Mouse (Mus musculus): ENCODE data around the gene Lgals3. TPM values are rescaled to one million over a fixed set of nuclear protein-coding genes. Genes with fewer than 3 reads are reported as not detected.
"Not testable (repeated sequence)": the region's sequence is repeated elsewhere in the genome, so short reads cannot be mapped to it uniquely, and the experiment has no call there.

Gene Lgals3
- 2.5 and 3.5 TPM in 2 replicates for polyA plus RNA-seq (2012; rRNA removed)

DNA sequence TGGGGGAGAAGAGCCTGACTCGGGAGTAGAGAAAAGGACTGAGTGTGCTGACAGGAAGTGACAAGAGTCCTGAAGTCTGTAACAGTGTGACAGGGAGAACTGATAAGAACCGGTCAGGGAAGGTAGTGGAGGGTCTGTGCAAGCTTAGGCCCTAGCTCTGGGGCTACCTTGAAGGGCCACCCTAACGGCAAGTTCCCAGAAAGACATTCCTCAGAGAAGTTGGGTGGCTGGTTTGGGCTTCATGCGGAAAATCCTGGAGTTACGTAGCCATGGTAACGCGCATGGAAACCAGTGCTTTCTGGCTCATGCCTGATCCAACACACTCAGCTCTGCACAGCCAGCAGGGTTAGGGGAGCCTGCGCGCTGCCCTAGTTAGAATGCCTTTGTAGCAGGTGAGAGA is at the start of gene Lgals3:
Lgals3 (plus strand) TSS at position 291 of the 400 bp plus-strand sequence.
- DNase-seq (ENCODE audit: low read depth), result peak; percentile 94
- TF ChIP-seq CTCF (IDR thresholded peaks at IDR 0.05; ENCODE audit: borderline replicate concordance, extremely low read depth, insufficient read depth, insufficient read length) (no peak), POLR2A (IDR thresholded peaks at IDR 0.05; ENCODE audit: borderline replicate concordance, extremely low read depth, insufficient read depth, insufficient read length, poor library complexity, severe bottlenecking) (no peak)

GRCm38 (mm10) chr14:47319362-47319761 is 48.2 kb upstream of the Lgals3 start:
- no peak for TF ChIP-seq POLR2A (IDR thresholded peaks at IDR 0.05; ENCODE audit: borderline replicate concordance, extremely low read depth, insufficient read depth, insufficient read length, poor library complexity, severe bottlenecking)

GRCm38 (mm10) chr14:47321581-47321980 is 46.0 kb upstream of the Lgals3 start:
- not testable (repeated sequence) for DNase-seq (ENCODE audit: low read depth)

More at GRCm38 (mm10) chr14:47319362-47319761, 48.2 kb upstream of the Lgals3 start:
- no peak for DNase-seq (ENCODE audit: low read depth)

DNA sequence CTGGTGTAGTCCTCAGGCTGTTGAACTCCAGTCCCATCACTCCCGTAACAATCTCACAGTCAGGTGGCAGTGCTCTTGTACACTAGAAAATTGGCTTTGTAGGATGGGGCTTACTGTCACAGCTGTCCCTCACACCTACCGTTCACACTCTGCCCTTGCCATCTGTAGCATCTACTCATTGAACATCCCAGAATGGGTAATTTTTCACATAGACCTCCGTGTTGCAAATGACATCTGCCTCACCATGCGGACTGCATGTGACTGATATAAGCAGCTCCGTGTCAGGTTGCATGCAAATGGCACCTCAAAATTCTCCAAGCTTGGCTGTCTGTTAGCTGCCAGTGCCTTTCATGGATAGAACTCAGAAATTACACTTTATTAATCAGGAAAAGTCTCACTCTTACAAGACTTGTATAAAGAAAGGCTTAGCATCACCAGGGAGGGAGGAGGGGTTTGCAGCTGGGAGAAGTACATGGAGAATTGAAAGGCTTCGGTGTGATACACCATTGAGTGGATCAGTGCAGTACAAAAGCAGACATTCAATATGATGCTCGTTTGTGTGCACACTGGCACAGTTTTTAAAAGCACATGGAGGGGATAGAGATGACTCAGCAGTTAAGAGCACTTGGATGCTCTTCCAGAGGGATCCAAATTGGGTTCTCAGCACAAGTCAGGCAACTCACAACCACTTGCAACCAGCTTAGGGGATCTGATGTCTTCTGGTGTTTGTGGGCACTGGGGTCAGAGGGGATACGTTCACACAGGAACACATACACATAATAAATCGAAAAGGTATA is 41.4 kb upstream of the Lgals3 start:
- DNase-seq (ENCODE audit: low read depth), result peak; percentile 76

DNA sequence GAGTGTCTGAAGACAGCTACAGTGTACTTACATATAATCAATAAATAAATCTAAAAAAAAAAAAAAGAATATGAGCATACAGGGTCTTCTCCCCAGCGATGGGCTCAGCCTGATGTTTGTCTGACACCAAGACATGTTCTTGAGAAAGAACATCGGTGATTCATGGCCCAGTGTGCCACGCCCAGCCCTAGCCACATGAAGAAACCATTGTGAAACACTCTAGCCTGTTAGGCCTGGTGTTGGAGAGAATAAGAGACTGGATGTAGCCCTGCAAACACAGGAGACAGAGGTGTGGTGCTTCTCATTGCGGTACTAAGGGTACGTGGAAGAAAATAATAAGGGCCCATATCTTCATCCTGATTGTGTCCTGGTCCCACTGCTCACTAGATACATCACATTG is 40.2 kb upstream of the Lgals3 start:
- DNase-seq (ENCODE audit: low read depth), result no peak
- TF ChIP-seq CTCF (IDR thresholded peaks at IDR 0.05; ENCODE audit: borderline replicate concordance, extremely low read depth, insufficient read depth, insufficient read length) (no peak), POLR2A (IDR thresholded peaks at IDR 0.05; ENCODE audit: borderline replicate concordance, extremely low read depth, insufficient read depth, insufficient read length, poor library complexity, severe bottlenecking) (no peak)

More for the DNA sequence above, 41.4 kb upstream of the Lgals3 start:
- TF ChIP-seq POLR2A (IDR thresholded peaks at IDR 0.05; ENCODE audit: borderline replicate concordance, extremely low read depth, insufficient read depth, insufficient read length, poor library complexity, severe bottlenecking) (no peak), CTCF (IDR thresholded peaks at IDR 0.05; ENCODE audit: borderline replicate concordance, extremely low read depth, insufficient read depth, insufficient read length) (no peak)

DNA sequence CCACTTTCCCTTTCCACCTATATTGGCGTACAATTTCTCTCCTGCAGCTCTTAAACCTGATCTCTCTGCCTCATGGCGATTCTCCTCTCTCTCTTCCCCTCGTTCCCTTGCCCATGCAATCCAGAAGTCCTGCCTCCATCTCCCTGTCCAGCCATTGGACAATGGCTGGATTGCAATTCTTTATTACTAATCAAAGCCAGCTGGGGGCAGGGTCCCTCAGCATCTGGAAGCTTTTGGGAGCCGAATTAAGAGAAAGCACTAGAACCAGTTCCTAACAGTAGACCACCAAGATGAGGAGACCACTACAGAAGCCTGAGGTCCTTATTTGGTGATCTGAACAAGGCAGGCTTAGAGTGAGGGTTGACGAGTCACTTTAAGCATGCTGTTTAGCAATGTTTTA is 35.6 kb upstream of the Lgals3 start:
- DNase-seq (ENCODE audit: low read depth), result no peak
- TF ChIP-seq CTCF (IDR thresholded peaks at IDR 0.05; ENCODE audit: borderline replicate concordance, extremely low read depth, insufficient read depth, insufficient read length), result no peak
- TF ChIP-seq POLR2A (IDR thresholded peaks at IDR 0.05; ENCODE audit: borderline replicate concordance, extremely low read depth, insufficient read depth, insufficient read length, poor library complexity, severe bottlenecking), result no peak

DNA sequence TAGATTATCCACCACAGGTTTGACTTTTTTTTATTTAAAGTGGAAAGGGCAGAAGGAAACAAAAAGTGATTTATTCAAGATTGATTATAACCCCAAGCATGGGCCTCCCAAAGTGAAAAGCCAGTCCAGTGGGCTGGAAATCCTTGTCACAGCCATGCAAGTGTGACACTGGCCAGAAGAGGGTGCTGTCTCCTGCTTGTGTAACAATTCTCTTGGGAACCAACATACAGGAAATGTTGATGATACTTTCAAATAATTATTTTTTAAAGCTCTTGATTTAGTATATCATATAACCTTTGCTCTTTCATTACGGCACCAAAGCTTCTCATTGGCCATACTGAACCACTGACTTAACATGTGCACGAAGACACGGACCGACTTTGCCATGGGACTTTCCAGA is 32.7 kb upstream of the Lgals3 start:
- peak; percentile 78 for TF ChIP-seq CTCF (IDR thresholded peaks at IDR 0.05; ENCODE audit: borderline replicate concordance, extremely low read depth, insufficient read depth, insufficient read length)
- no peak for TF ChIP-seq POLR2A (IDR thresholded peaks at IDR 0.05; ENCODE audit: borderline replicate concordance, extremely low read depth, insufficient read depth, insufficient read length, poor library complexity, severe bottlenecking)
- peak; percentile 70 for DNase-seq (ENCODE audit: low read depth)

DNA sequence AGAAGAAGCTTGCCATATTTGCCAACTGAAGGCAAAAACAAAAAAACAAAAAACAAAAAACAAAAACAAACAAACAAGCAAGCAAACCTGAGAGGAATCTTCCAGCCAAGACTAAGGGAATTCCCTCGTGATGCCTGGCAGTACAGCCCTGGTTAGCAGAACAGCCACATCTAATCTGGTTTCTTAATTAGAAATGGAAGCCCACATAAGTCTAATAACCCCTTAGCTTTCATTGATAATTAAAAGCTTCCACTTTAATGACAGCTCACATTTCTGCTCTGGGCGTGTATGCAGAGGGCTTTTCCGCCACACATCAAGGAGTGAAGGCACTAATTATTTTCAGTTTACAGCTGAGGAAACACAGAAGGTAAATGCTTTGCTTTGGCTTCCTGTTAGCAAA is 32.3 kb upstream of the Lgals3 start:
- peak; percentile 26 for DNase-seq (ENCODE audit: low read depth)
- TF ChIP-seq CTCF (IDR thresholded peaks at IDR 0.05; ENCODE audit: borderline replicate concordance, extremely low read depth, insufficient read depth, insufficient read length) (no peak), POLR2A (IDR thresholded peaks at IDR 0.05; ENCODE audit: borderline replicate concordance, extremely low read depth, insufficient read depth, insufficient read length, poor library complexity, severe bottlenecking) (no peak)

DNA sequence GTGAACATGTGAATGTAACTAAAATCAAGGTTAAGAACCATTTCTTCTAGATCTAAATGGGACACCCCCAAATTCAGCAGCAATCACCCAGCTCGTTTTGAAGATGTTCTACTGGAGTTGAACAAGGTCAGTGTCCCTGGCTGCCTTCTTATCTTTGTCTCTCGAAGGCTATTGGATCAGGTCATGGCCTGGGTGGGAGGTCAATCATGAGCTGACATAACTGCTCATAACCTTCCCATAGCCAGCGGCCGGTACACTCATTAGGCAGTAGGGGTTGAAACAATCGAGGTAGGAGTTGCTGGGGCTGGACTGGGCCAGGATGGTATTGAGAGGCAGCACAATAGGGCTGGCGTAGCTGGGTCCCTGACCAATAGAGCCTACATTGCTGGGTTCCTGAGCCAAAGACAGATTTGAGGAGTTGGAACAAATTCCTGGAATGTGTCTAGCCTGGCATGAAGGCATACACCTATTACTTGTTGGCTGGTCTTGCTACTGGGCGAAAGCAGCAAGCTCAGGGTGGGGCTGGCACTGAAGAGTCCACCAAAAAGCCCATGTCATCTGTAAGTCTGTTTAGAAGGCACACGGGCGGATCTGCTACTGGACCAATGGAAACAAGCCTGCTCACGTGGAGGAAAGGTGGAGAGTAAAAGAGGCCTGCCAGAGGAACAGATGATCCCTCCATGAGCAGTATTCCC is 27.2 kb upstream of the Lgals3 start:
- DNase-seq (ENCODE audit: low read depth), result no peak
- no peak for TF ChIP-seq CTCF (IDR thresholded peaks at IDR 0.05; ENCODE audit: borderline replicate concordance, extremely low read depth, insufficient read depth, insufficient read length)
- TF ChIP-seq POLR2A (IDR thresholded peaks at IDR 0.05; ENCODE audit: borderline replicate concordance, extremely low read depth, insufficient read depth, insufficient read length, poor library complexity, severe bottlenecking), result no peak

DNA sequence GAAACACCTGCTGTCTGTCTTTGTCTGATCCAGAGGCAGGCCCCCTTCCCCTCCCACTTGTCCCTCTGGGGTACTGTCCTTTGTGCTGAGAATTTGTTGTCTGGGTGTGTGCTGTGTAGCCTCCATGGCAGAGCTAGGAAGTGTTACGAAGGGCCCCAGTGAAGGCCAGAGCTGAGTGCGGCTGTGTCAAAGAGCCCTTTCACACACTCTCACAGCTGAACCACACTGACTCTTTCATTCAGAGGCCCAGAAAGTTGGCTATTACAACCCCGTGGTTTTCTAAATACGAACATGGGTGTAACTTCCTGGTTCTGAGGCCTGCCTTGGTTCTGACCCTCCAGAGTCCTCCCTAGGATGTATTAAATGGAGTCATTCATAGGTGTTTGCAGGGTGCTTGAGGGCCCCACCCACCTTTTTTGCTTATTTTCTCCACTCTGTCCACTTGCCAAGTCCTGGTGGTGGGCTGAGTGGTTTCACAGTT is 25.7 kb upstream of the Lgals3 start:
- TF ChIP-seq POLR2A (IDR thresholded peaks at IDR 0.05; ENCODE audit: borderline replicate concordance, extremely low read depth, insufficient read depth, insufficient read length, poor library complexity, severe bottlenecking), result no peak
- no peak for TF ChIP-seq CTCF (IDR thresholded peaks at IDR 0.05; ENCODE audit: borderline replicate concordance, extremely low read depth, insufficient read depth, insufficient read length)
- peak; percentile 50 for DNase-seq (ENCODE audit: low read depth)

DNA sequence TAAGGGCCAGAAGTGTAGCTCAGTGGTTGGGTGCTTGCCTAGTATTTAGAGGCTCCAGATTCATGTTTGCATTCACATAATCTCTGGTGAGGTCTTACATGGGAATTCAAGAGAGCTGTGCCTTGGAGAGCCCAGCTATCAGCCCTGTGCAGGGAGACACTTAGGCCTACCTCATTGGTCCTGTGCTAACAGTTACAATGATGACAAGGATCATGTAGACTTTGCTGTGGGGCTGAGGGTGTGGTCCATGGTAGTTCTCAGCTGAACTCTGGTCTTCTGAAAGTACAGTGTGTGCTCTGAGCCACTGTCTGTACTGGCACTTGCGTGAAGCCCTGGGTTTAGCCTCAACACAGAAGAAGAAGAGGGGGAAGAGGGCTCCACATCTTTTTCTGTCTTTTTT is 20.8 kb upstream of the Lgals3 start:
- no peak for DNase-seq (ENCODE audit: low read depth)
- TF ChIP-seq CTCF (IDR thresholded peaks at IDR 0.05; ENCODE audit: borderline replicate concordance, extremely low read depth, insufficient read depth, insufficient read length), result no peak
- TF ChIP-seq POLR2A (IDR thresholded peaks at IDR 0.05; ENCODE audit: borderline replicate concordance, extremely low read depth, insufficient read depth, insufficient read length, poor library complexity, severe bottlenecking), result no peak

DNA sequence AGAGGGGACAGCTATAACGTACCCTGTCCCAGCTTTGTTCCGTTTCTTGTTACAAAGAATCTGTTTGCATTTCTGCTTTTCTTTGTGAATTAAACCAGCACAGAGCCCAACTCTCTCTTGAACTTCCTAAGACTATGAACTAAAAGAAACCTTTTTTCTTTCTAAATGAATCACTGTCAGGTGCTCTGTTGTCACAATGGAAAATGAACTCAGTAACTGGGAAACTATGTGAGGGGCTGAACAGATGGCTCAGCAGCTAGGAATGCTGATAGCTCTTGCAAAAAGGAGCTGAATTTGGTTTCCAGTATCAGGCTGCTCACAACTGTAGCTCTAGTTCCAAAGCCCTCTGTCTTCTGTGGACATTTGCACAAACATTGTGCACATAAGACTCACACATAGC is 16.6 kb upstream of the Lgals3 start:
- DNase-seq (ENCODE audit: low read depth), result no peak
- TF ChIP-seq POLR2A (IDR thresholded peaks at IDR 0.05; ENCODE audit: borderline replicate concordance, extremely low read depth, insufficient read depth, insufficient read length, poor library complexity, severe bottlenecking), result no peak
- TF ChIP-seq CTCF (IDR thresholded peaks at IDR 0.05; ENCODE audit: borderline replicate concordance, extremely low read depth, insufficient read depth, insufficient read length), result no peak

Measured in brain, embryonic 14.5 days (tissue).